Mouse (Mus musculus) ovary, postnatal 10 days (tissue): ENCODE results near the gene Pola2.
A peak's percentile ranks its signal among the peaks of the same experiment; 100 is the strongest.

Source experiments
- DNase-seq: peaks from one replicate; pipeline ENCODE4 v3.0.0; 2022; ENCODE audit warnings: low spot score

Gene Pola2

DNA sequence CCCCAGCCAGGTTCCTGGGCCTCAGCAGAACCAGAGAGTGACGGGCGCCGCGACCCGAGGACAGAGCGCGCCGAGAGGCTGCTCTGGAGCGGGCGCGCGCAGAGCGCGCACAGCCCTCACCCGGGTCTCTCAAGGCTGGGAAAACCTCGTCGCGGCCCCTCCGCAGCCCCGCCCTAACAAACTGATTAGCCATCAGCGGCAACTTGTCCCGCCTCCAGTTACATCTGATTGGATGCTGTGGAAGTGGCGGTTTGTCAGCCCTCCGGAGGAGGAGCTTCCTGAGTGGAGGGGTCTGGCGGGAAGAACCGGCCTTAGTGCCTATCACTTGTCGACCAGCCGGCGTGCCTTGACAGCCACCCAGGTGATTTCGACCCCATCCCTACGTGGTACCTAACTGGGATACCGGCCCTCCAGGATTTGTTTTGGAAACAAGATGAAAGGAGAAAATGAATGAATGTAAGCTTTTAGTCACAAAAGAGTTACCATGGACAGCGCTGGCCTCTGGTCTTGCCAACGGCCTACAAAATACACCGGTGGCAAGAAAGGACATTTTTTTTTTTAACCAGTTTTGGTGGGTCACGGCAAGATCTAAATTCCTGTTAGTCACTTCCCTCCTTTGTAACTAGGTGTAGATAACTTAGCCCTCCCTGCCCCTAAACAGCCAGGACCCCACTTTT is 69.9 kb downstream of the Pola2 start, which contains the start of gene Tigd3:
TSS of gene Tigd3 (minus strand) at position 148 of the 677 bp plus-strand sequence.
- peak; percentile 76 for DNase-seq

DNA sequence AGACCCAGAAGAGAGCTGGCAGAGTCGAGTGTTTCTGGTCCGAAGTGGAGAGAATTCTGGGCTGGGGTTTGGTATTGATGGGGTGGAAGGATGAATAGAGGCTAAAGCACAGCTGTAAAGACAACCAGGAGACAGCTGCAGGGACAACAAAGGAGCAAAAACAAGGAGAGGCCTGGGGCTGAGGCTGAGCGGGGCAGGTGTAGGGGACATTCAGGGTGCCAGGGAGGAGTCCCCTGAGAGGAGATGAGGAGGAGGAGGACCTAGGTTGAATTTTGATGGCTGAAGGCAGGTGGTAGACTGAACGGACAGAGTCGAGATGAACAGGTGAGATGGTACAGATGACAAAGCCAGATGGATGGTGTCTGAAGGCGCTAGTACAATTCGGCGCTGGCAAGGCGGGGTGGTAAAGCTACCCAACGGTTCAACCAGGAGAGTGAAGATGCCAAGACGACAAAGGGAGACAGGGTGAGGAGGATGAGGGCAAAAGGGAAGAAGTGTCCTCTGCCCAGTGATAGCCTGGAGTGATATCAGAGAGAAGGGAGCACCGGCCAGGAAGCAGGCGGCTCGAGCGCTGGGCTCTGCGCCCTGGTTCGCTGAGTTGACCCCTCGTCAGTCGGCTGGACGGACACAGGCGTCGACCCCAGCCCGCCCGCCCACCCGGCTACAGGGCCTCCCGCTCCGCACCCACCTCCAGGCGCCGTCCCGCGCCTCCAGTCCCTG is 70.6 kb downstream of the Pola2 start:
- DNase-seq, result no peak

DNA sequence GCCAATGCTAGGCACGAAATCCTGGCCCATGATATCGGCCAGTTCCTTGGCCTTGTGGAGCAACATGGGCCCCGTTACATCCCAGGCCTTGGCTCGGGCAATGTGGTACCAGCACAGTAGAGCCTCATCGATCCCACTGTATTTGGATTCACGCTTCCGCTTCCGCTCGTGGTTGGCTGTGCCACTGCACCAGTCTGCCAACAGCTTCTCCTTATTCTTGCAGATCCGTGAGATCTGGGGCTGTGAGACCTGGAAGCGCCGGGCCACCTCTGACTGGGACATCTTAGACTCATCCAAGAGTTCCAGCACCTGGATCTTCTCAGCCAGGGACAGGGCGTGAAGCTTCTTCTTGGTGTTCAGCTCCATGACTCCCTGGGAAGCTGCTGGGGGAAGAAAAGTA is 71.3 kb downstream of the Pola2 start:
- DNase-seq, result no peak

DNA sequence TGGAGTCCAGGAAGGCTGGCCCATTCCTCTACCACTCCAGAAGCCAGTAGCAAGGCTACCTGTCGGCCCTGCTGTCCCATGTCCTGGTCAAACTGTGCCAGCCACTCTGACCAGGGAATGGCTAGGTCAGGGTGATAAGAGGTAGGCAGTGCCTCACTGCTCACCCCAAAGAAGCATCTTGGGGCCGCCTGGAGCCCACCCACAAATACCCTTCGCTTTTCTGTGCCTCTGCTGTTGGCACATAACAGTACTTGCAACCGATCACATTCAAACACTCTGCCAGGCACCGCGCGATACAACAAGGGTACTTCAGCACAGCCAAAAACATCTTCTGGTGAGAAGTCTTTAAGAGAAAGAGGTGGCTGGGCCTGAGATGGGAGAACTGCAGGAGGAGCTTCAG is 71.7 kb downstream of the Pola2 start:
- no peak for DNase-seq

DNA sequence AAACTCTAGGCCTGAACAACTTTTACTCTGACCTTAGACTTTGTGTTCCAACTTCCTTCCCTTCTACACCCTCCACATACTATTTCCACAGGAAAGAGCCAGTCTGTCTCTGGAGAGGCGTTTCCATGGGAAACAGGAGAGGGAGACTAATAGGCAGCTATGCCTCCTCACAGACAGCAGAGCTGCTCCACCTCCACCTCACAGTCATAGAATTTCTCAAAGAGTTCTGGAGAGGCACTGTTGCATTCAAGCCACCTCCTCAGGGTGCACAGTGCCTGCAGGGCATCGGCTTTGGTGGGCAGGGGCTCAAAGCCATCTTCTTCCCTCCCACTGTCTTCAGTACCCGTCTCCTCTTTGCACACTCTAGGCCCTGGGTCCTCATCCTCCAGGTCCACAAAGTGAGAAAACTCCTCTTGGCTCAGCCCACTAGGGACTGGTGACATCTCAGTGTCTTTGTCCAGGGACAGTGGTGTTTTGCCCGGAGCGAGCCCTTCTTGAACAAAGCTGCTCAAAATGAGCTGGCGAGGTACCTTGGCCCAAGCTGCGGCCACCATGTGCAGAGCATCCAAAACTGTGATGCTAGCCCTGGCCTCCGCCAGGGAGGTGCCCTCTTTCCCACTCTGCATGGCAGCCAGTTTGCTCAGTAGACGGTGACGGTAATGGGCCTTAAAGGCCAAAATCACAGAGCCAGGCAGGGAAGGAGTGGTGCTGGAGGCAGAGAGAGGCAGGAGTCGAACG is 72.3 kb downstream of the Pola2 start:
- DNase-seq, result no peak
